Mouse (Mus musculus) regulatory T cell (primary cell): ENCODE data around the gene Kirrel3.

Experiments used
- in situ Hi-C: fragments of 300-600 bp; cut with MboI, MseI; formaldehyde crosslinking; loops from one replicate; pipeline ENCODE4 v1.15.1; 2025; ENCODE audit warnings: high pct_unique_total_duplicates

The Kirrel3 gene

GRCm38 (mm10) chr9:34942996-34943395 is 457.3 kb downstream of the Kirrel3 start:
- in situ Hi-C loops: no loop called here

GRCm38 (mm10) chr9:34945301-34945700 is 459.6 kb downstream of the Kirrel3 start:
- in situ Hi-C loops: no loop called here

- in situ Hi-C loops: no loop called here
Observed at GRCm38 (mm10) chr9:34947258-34947657, 461.6 kb downstream of the Kirrel3 start.

- in situ Hi-C loops: no loop called here
Observed at GRCm38 (mm10) chr9:34947717-34948116, 462.0 kb downstream of the Kirrel3 start.

GRCm38 (mm10) chr9:34953420-34953819 is 467.7 kb downstream of the Kirrel3 start:
- in situ Hi-C loops: no loop called here

GRCm38 (mm10) chr9:34954212-34954611 is 468.5 kb downstream of the Kirrel3 start:
- in situ Hi-C loops: no loop called here

- in situ Hi-C loops: no loop called here
Observed at GRCm38 (mm10) chr9:34956512-34956911, 470.8 kb downstream of the Kirrel3 start.

- in situ Hi-C loops: no loop called here
Observed at GRCm38 (mm10) chr9:34957691-34958090, 472.0 kb downstream of the Kirrel3 start.

- in situ Hi-C loops: no loop called here
Observed at GRCm38 (mm10) chr9:34958183-34958830, 472.6 kb downstream of the Kirrel3 start.

- in situ Hi-C loops: no loop called here
Observed at GRCm38 (mm10) chr9:34960736-34961135, 475.0 kb downstream of the Kirrel3 start.

- in situ Hi-C loops: no loop called here
Observed at GRCm38 (mm10) chr9:34961171-34961570, 475.5 kb downstream of the Kirrel3 start.

- in situ Hi-C loops: no loop called here
Observed at GRCm38 (mm10) chr9:34962251-34962650, 476.6 kb downstream of the Kirrel3 start.

- in situ Hi-C loops: no loop called here
Observed at GRCm38 (mm10) chr9:34963593-34963992, 477.9 kb downstream of the Kirrel3 start.

- in situ Hi-C loops: no loop called here
Observed at GRCm38 (mm10) chr9:34964172-34965040, 478.7 kb downstream of the Kirrel3 start.

GRCm38 (mm10) chr9:34965041-34965415 is 479.3 kb downstream of the Kirrel3 start:
- in situ Hi-C loops: no loop called here

- in situ Hi-C loops: no loop called here
Observed at GRCm38 (mm10) chr9:34967772-34968171, 482.1 kb downstream of the Kirrel3 start.

GRCm38 (mm10) chr9:34969881-34970490 is 484.3 kb downstream of the Kirrel3 start:
- in situ Hi-C loops: no loop called here

- in situ Hi-C loops: no loop called here
Observed at GRCm38 (mm10) chr9:34974326-34974725, 488.6 kb downstream of the Kirrel3 start.

- in situ Hi-C loops: no loop called here
Observed at GRCm38 (mm10) chr9:34975245-34975644, 489.6 kb downstream of the Kirrel3 start.

- in situ Hi-C loops: no loop called here
Observed at GRCm38 (mm10) chr9:34976596-34977462, 491.1 kb downstream of the Kirrel3 start.

GRCm38 (mm10) chr9:34977700-34978099 is 492.0 kb downstream of the Kirrel3 start:
- in situ Hi-C loops: no loop called here

GRCm38 (mm10) chr9:34978229-34978628 is 492.5 kb downstream of the Kirrel3 start:
- in situ Hi-C loops: no loop called here
